Mouse (Mus musculus) B cell, adult 2 months (primary cell): ENCODE data around the gene Ubl5.
A peak's percentile ranks its signal among the peaks of the same experiment; 100 is the strongest.

Source experiments
- DNase-seq, 2 experiments: peaks; one replicate each; pipeline ENCODE4 v3.0.0; 2022

Ubl5 gene

GRCm38 (mm10) chr9:20662325-20662724 is 19.6 kb downstream of the Ubl5 start:
- peak; percentile 70 to 72 for DNase-seq

- DNase-seq, result no peak
Measured at GRCm38 (mm10) chr9:20662874-20663273, 20.2 kb downstream of the Ubl5 start.

- no peak for DNase-seq
Measured at GRCm38 (mm10) chr9:20663956-20664355, 21.3 kb downstream of the Ubl5 start.

- DNase-seq, result no peak
Measured at GRCm38 (mm10) chr9:20664366-20664765, 21.7 kb downstream of the Ubl5 start.

GRCm38 (mm10) chr9:20664982-20665637 is 22.4 kb downstream of the Ubl5 start:
- DNase-seq, result no peak

GRCm38 (mm10) chr9:20665925-20666324 is 23.2 kb downstream of the Ubl5 start:
- no peak for DNase-seq

GRCm38 (mm10) chr9:20666510-20667034 is 23.9 kb downstream of the Ubl5 start:
- no peak for DNase-seq

DNA sequence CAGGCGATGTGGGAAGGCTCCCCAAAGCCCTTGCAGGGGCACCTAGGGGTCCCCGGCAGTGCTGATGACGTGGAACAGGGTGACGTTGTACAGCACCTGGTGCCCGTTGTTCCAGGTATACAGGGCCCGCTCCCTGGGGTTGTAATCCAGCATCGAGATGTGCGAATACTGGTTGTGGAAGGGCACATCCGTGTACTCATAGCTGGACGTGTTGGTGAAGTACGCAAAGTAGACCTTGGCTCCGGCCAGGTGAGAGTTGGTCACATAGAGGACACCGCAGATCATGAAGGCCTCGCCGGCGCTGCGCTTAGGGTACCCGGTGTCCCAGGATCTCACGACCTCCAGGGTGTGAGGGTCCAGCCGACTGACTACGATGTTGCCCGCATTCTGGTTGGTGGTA is 25.4 kb downstream of the Ubl5 start:
- no peak for DNase-seq

GRCm38 (mm10) chr9:20672047-20672446 is 29.4 kb downstream of the Ubl5 start:
- no peak for DNase-seq

DNA sequence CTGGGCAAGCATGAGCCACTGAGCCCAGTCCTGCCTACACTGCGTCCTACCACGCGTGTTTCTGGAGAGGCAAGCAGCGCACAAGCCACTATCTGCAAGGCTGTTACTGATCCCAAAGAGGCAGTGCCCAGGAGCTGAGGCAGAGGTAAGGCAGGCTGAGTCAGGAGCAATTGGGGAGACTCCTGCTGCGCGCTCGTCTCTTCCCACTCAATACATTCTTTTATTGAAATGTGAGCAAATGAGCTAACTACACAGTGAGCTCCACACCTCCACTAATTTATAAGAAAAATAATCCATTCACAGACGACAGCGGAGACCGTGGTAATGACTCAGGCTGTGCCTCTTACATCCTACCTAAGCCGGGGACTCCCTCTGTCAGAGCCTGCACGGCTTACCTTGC is 35.2 kb downstream of the Ubl5 start:
- DNase-seq, result no peak

- DNase-seq, result no peak
Measured at GRCm38 (mm10) chr9:20680378-20680958, 37.8 kb downstream of the Ubl5 start.

GRCm38 (mm10) chr9:20681546-20682388 is 39.1 kb downstream of the Ubl5 start:
- DNase-seq, result no peak

GRCm38 (mm10) chr9:20682389-20682722 is 39.7 kb downstream of the Ubl5 start:
- no peak for DNase-seq

- no peak for DNase-seq
Measured at GRCm38 (mm10) chr9:20685081-20685861, 42.6 kb downstream of the Ubl5 start.

GRCm38 (mm10) chr9:20689403-20689802 is 46.7 kb downstream of the Ubl5 start:
- no peak for DNase-seq

DNA sequence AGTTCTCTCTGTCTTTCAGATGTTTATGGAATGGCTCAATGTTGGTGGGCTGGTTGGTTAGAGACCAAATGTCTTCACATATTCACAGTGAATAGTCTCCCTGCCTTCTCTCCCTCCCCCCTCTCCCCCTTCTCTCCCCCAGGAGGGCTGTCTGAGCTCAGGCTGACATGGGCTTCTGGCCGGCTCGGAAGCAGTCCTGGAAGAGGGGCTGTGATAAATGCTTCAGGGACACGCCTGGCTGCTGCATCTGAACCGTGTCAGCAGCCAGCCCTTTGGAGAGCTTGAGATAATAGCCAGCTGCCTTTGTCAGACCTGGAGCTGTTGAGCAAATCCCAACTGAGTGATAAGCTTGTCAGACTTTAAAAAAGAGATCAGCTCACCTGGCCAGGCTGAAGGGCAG is 47.2 kb downstream of the Ubl5 start:
- no peak for DNase-seq

- DNase-seq, result peak; percentile 12 to 13
Measured at GRCm38 (mm10) chr9:20690449-20690848, 47.8 kb downstream of the Ubl5 start.

DNA sequence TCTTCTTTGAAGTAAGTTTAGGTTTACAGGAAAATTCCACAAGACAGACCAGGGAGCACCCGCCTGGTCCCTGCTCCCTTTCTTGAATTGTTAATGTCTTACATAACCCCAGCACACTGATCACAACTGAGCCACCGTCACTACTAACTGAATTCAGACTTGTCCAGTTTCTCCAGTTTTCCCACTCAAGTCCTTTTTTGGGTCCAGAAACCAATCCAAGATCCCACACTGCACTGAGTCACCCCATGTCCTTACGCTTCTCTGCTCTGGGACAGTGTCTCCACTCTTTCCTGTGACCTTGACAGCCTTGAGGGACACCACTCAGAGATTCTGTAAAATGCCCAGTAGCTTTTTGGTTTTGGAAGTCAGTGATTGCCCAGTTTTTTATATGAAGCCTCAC is 50.2 kb downstream of the Ubl5 start:
- DNase-seq, result no peak

- DNase-seq, result no peak
Measured at GRCm38 (mm10) chr9:20694721-20695235, 52.1 kb downstream of the Ubl5 start.

- no peak for DNase-seq
Measured at GRCm38 (mm10) chr9:20696107-20696712, 53.5 kb downstream of the Ubl5 start.
